Mouse (Mus musculus): ENCODE results near the gene Pcnx3. TPM values are rescaled to one million over a fixed set of nuclear protein-coding genes. Genes with fewer than 3 reads are reported as not detected.

Pcnx3 gene
- polyA plus RNA-seq, 1 experiment from 2014 or later: 34.5 TPM

GRCm38 (mm10) chr19:5641641-5642040 lies 47.1 kb downstream of the Pcnx3 start:
- ATAC-seq (ENCODE audit: low read depth): no peak
- 94% methylated on average over 8 of the region's 8 CpGs for WGBS
- Histone ChIP-seq H3K4me3 (ENCODE audit: low read depth, low read length) (no peak overlapping the region), H3K9me3 (ENCODE audit: control insufficient read depth, low read length) (no peaks in the 10 kb centered on the region), H3K4me2 (ENCODE audit: low read depth, low read length) (no peak overlapping the region), H3K4me1 (ENCODE audit: control insufficient read depth, insufficient read depth, low read length) (peaks cover 13% of the 10 kb centered on the region), H3K36me3 (ENCODE audit: control insufficient read depth, insufficient read depth, low read length) (peaks cover 61% of the 10 kb centered on the region), H3K27me3 (ENCODE audit: control insufficient read depth, insufficient read depth, low read length) (no peaks in the 10 kb centered on the region), H3K27ac (ENCODE audit: low read depth, low read length) (no peak overlapping the region), H3K9ac (replicated peaks; ENCODE audit: low read depth, low read length) (no peak overlapping the region)

- Histone ChIP-seq H3K4me3 (ENCODE audit: low read depth, low read length) (no peak overlapping the region), H3K36me3 (ENCODE audit: control insufficient read depth, insufficient read depth, low read length) (peaks cover 56% of the 10 kb centered on the region), H3K27ac (ENCODE audit: low read depth, low read length) (no peak overlapping the region), H3K4me1 (ENCODE audit: control insufficient read depth, insufficient read depth, low read length) (peaks cover 16% of the 10 kb centered on the region), H3K27me3 (ENCODE audit: control insufficient read depth, insufficient read depth, low read length) (no peaks in the 10 kb centered on the region), H3K9me3 (ENCODE audit: control insufficient read depth, low read length) (no peaks in the 10 kb centered on the region), H3K4me2 (ENCODE audit: low read depth, low read length) (no peak overlapping the region), H3K9ac (replicated peaks; ENCODE audit: low read depth, low read length) (no peak overlapping the region)
- no peak for ATAC-seq (ENCODE audit: low read depth)
- WGBS: 92% methylated on average over 17 of the region's 17 CpGs
These were observed 47.7 kb downstream of the Pcnx3 start for GRCm38 (mm10) chr19:5641021-5641420.

GRCm38 (mm10) chr19:5640339-5640738 lies 48.4 kb downstream of the Pcnx3 start:
- H3K36me3 ChIP-seq (ENCODE audit: control insufficient read depth, insufficient read depth, low read length): peaks cover 49% of the 10 kb centered on the region

GRCm38 (mm10) chr19:5638416-5639005 lies 50.2 kb downstream of the Pcnx3 start:
- WGBS: 90% methylated on average over 18 of the region's 18 CpGs
- Histone ChIP-seq H3K27ac (ENCODE audit: low read depth, low read length) (no peak overlapping the region), H3K4me3 (ENCODE audit: low read depth, low read length) (peak overlapping the region; percentile 87), H3K27me3 (ENCODE audit: control insufficient read depth, insufficient read depth, low read length) (no peaks in the 10 kb centered on the region), H3K9ac (replicated peaks; ENCODE audit: low read depth, low read length) (peak overlapping the region; percentile 93), H3K9me3 (ENCODE audit: control insufficient read depth, low read length) (no peaks in the 10 kb centered on the region), H3K36me3 (ENCODE audit: control insufficient read depth, insufficient read depth, low read length) (peaks cover 34% of the 10 kb centered on the region), H3K4me2 (ENCODE audit: low read depth, low read length) (peak overlapping the region; percentile 95), H3K4me1 (ENCODE audit: control insufficient read depth, insufficient read depth, low read length) (peaks cover 16% of the 10 kb centered on the region)
- no peak for ATAC-seq (ENCODE audit: low read depth)

More at GRCm38 (mm10) chr19:5640339-5640738, 48.4 kb downstream of the Pcnx3 start:
- Histone ChIP-seq H3K4me2 (ENCODE audit: low read depth, low read length) (no peak overlapping the region), H3K9me3 (ENCODE audit: control insufficient read depth, low read length) (no peaks in the 10 kb centered on the region), H3K27me3 (ENCODE audit: control insufficient read depth, insufficient read depth, low read length) (no peaks in the 10 kb centered on the region), H3K27ac (ENCODE audit: low read depth, low read length) (no peak overlapping the region), H3K4me3 (ENCODE audit: low read depth, low read length) (no peak overlapping the region), H3K4me1 (ENCODE audit: control insufficient read depth, insufficient read depth, low read length) (peaks cover 16% of the 10 kb centered on the region), H3K9ac (replicated peaks; ENCODE audit: low read depth, low read length) (no peak overlapping the region)
- ATAC-seq (ENCODE audit: low read depth): no peak
- 68% methylated on average over 9 of the region's 9 CpGs for WGBS

GRCm38 (mm10) chr19:5637069-5638047 lies 51.4 kb downstream of the Pcnx3 start, which contains the start of gene Rela:
Gene Rela (plus strand): TSS chr19:5637483.
- no peaks in the 10 kb centered on the region for H3K27me3 ChIP-seq (ENCODE audit: control insufficient read depth, insufficient read depth, low read length)
- peak within 1 kb of the TSS; percentile 95 for H3K4me2 ChIP-seq (ENCODE audit: low read depth, low read length)
- peak; percentile 85 for ATAC-seq (ENCODE audit: low read depth)
- no peaks in the 10 kb centered on the region for H3K9me3 ChIP-seq (ENCODE audit: control insufficient read depth, low read length)
- H3K4me3 ChIP-seq (ENCODE audit: low read depth, low read length): peak within 1 kb of the TSS; percentile 87
- H3K27ac ChIP-seq (ENCODE audit: low read depth, low read length): peak within 1 kb of the TSS; percentile 92
- H3K9ac ChIP-seq (replicated peaks; ENCODE audit: low read depth, low read length): peak within 1 kb of the TSS; percentile 93
- peaks cover 27% of the 10 kb centered on the region for H3K36me3 ChIP-seq (ENCODE audit: control insufficient read depth, insufficient read depth, low read length)
- peaks cover 16% of the 10 kb centered on the region for H3K4me1 ChIP-seq (ENCODE audit: control insufficient read depth, insufficient read depth, low read length)
- under 1% methylated on average over 98 of the region's 109 CpGs for WGBS

GRCm38 (mm10) chr19:5636571-5637041 lies 52.1 kb downstream of the Pcnx3 start:
- peaks cover 16% of the 10 kb centered on the region for H3K4me1 ChIP-seq (ENCODE audit: control insufficient read depth, insufficient read depth, low read length)
- H3K4me2 ChIP-seq (ENCODE audit: low read depth, low read length): peak overlapping the region; percentile 95
- H3K36me3 ChIP-seq (ENCODE audit: control insufficient read depth, insufficient read depth, low read length): peaks cover 21% of the 10 kb centered on the region
- no peaks in the 10 kb centered on the region for H3K9me3 ChIP-seq (ENCODE audit: control insufficient read depth, low read length)
- no peak for ATAC-seq (ENCODE audit: low read depth)
- H3K4me3 ChIP-seq (ENCODE audit: low read depth, low read length): peak overlapping the region; percentile 87
- WGBS: 41% methylated on average over 12 of the region's 12 CpGs
- peak overlapping the region; percentile 93 for H3K9ac ChIP-seq (replicated peaks; ENCODE audit: low read depth, low read length)
- peak overlapping the region; percentile 92 for H3K27ac ChIP-seq (ENCODE audit: low read depth, low read length)
- H3K27me3 ChIP-seq (ENCODE audit: control insufficient read depth, insufficient read depth, low read length): no peaks in the 10 kb centered on the region

GRCm38 (mm10) chr19:5636036-5636570 lies 52.6 kb downstream of the Pcnx3 start:
- H3K27ac ChIP-seq (ENCODE audit: low read depth, low read length): no peak overlapping the region
- ATAC-seq (ENCODE audit: low read depth): no peak
- peaks cover 16% of the 10 kb centered on the region for H3K4me1 ChIP-seq (ENCODE audit: control insufficient read depth, insufficient read depth, low read length)
- H3K36me3 ChIP-seq (ENCODE audit: control insufficient read depth, insufficient read depth, low read length): peaks cover 16% of the 10 kb centered on the region; the same call in 1 of the 2 replicates
- no peaks in the 10 kb centered on the region for H3K9me3 ChIP-seq (ENCODE audit: control insufficient read depth, low read length)
- no peak overlapping the region for H3K4me3 ChIP-seq (ENCODE audit: low read depth, low read length)
- WGBS: 86% methylated on average over 7 of the region's 7 CpGs
- no peak overlapping the region for H3K9ac ChIP-seq (replicated peaks; ENCODE audit: low read depth, low read length)
- no peak overlapping the region for H3K4me2 ChIP-seq (ENCODE audit: low read depth, low read length)
- no peaks in the 10 kb centered on the region for H3K27me3 ChIP-seq (ENCODE audit: control insufficient read depth, insufficient read depth, low read length)

- no peaks in the 10 kb centered on the region for H3K36me3 ChIP-seq (ENCODE audit: control insufficient read depth, insufficient read depth, low read length)
These were observed 56.6 kb downstream of the Pcnx3 start for GRCm38 (mm10) chr19:5632120-5632519.

More at GRCm38 (mm10) chr19:5632120-5632519, 56.6 kb downstream of the Pcnx3 start:
- ATAC-seq (ENCODE audit: low read depth): no peak
- WGBS: 77% methylated on average over 9 of the region's 9 CpGs
- Histone ChIP-seq H3K9ac (replicated peaks; ENCODE audit: low read depth, low read length) (no peak overlapping the region), H3K4me2 (ENCODE audit: low read depth, low read length) (no peak overlapping the region), H3K4me3 (ENCODE audit: low read depth, low read length) (no peak overlapping the region), H3K4me1 (ENCODE audit: control insufficient read depth, insufficient read depth, low read length) (peaks cover 5% of the 10 kb centered on the region; the same call in 1 of the 2 replicates), H3K27ac (ENCODE audit: low read depth, low read length) (no peak overlapping the region), H3K27me3 (ENCODE audit: control insufficient read depth, insufficient read depth, low read length) (no peaks in the 10 kb centered on the region), H3K9me3 (ENCODE audit: control insufficient read depth, low read length) (no peaks in the 10 kb centered on the region)
